ENCODE assay signal across 24 mouse cellular contexts in the genomic region with DNA sequence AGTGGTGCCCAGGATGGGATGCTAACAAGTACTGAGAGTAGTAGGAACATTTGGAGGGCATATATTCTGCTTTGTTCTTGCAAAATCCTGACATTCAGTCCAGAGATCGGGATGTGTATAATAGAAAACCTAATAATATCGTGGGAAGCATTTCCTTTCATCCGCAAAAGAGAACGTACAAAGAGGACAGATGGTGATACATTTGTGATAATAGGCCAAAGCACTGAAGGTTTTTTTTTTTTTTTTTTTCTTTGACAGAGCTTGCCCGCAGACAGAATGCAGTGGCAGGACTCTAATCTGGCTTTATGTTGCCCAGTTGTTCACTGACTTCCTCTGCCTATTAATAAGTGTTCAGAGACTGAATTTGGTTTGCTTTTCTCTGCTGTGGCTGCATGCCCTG.
A peak's percentile ranks its signal among the peaks of the same experiment; 100 is the strongest.
DNase-seq lines count a peak whose midpoint lies in the region; ATAC-seq lines count a peak whose summit lies in the region.
"Had no signal": no experiment of that assay in that cellular context is flagged by ENCODE, and none has a peak within 500 bp of the region (broad histone marks: within the 10 kb centered on the region; RNA-seq: fewer than 3 reads in every experiment).

No protein-coding gene starts in this region.

- H3K9me3 ChIP-seq in hindbrain, embryonic 15.5 days: no peaks in the 10 kb centered on the region
- H3K9me3 ChIP-seq in hindbrain, embryonic 16.5 days (ENCODE audit: control insufficient read depth, low read length): no peaks in the 10 kb centered on the region
- H3K9me3 ChIP-seq in midbrain, embryonic 14.5 days (ENCODE audit: control insufficient read depth, low read length): no peaks in the 10 kb centered on the region
- no peaks in the 10 kb centered on the region for H3K9me3 ChIP-seq in midbrain, embryonic 10.5 days (replicated peaks)
- H3K9me3 ChIP-seq: embryonic facial prominence, embryonic 13.5 days; heart, embryonic 13.5 days; kidney, embryonic 15.5 days; limb, embryonic 10.5 days; limb, embryonic 15.5 days; liver, embryonic 13.5 days; neural tube, embryonic 12.5 days had no signal

- 0 out of 2 replicates have a peak overlapping the region, but pooled peaks have one; percentile 25 for H3K27ac ChIP-seq in hindbrain, embryonic 15.5 days (replicated peaks)
- H3K27ac ChIP-seq in hindbrain, embryonic 16.5 days (ENCODE audit: low read depth, low read length): no peak overlapping the region
- H3K27ac ChIP-seq in midbrain, embryonic 14.5 days (replicated peaks; ENCODE audit: low read depth, low read length): 0 out of 2 replicates have a peak overlapping the region, but pooled peaks have one; percentile 26
- H3K27ac ChIP-seq in midbrain, embryonic 10.5 days (replicated peaks): no peak overlapping the region
- H3K27ac ChIP-seq: embryonic facial prominence, embryonic 13.5 days; heart, embryonic 13.5 days; hindbrain, embryonic 14.5 days; kidney, embryonic 15.5 days; limb, embryonic 10.5 days; limb, embryonic 15.5 days; liver, embryonic 13.5 days; macrophage; neural tube, embryonic 12.5 days had no signal

- H3K4me1 ChIP-seq in hindbrain, embryonic 15.5 days (replicated peaks): no peaks in the 10 kb centered on the region
- H3K4me1 ChIP-seq in hindbrain, embryonic 16.5 days (ENCODE audit: control insufficient read depth, insufficient read depth, low read depth, low read length): no peaks in the 10 kb centered on the region
- H3K4me1 ChIP-seq in midbrain, embryonic 14.5 days (ENCODE audit: control insufficient read depth, insufficient read depth, low read length): peaks cover 9% of the 10 kb centered on the region; the same call in 1 of the 2 replicates
- no peaks in the 10 kb centered on the region for H3K4me1 ChIP-seq in midbrain, embryonic 10.5 days
- H3K4me1 ChIP-seq: embryonic facial prominence, embryonic 13.5 days; heart, embryonic 13.5 days; kidney, embryonic 15.5 days; limb, embryonic 10.5 days; limb, embryonic 15.5 days; liver, embryonic 13.5 days; neural tube, embryonic 12.5 days had no signal

- ATAC-seq in hindbrain, embryonic 15.5 days (ENCODE audit: low FRiP score, low read depth): no peak
- ATAC-seq in hindbrain, embryonic 16.5 days: no peak
- ATAC-seq in midbrain, embryonic 14.5 days (ENCODE audit: low FRiP score, low TSS enrichment): no peak
- ATAC-seq: lung, postnatal 0 days; Patski had no signal

- no peaks in the 10 kb centered on the region for H3K36me3 ChIP-seq in hindbrain, embryonic 15.5 days
- H3K36me3 ChIP-seq in hindbrain, embryonic 16.5 days (ENCODE audit: control insufficient read depth, insufficient read depth, low read length): no peaks in the 10 kb centered on the region
- H3K36me3 ChIP-seq in midbrain, embryonic 14.5 days (ENCODE audit: control insufficient read depth, insufficient read depth, low read length): no peaks in the 10 kb centered on the region
- H3K36me3 ChIP-seq in midbrain, embryonic 10.5 days: no peaks in the 10 kb centered on the region
- H3K36me3 ChIP-seq: embryonic facial prominence, embryonic 13.5 days; heart, embryonic 13.5 days; kidney, embryonic 15.5 days; limb, embryonic 10.5 days; limb, embryonic 15.5 days; liver, embryonic 13.5 days; neural tube, embryonic 12.5 days had no signal

- H3K9ac ChIP-seq in hindbrain, embryonic 15.5 days: no peak overlapping the region
- H3K9ac ChIP-seq in hindbrain, embryonic 16.5 days (ENCODE audit: low read depth, low read length): no peak overlapping the region
- H3K9ac ChIP-seq in midbrain, embryonic 14.5 days (replicated peaks; ENCODE audit: low read length): 0 out of 2 replicates have a peak overlapping the region, but pooled peaks have one; percentile 16
- H3K9ac ChIP-seq: embryonic facial prominence, embryonic 13.5 days; heart, embryonic 13.5 days; hindbrain, embryonic 14.5 days; kidney, embryonic 15.5 days; limb, embryonic 15.5 days; liver, embryonic 13.5 days; neural tube, embryonic 12.5 days had no signal

- 49% methylated on average over 5 of the region's 5 CpGs for WGBS in hindbrain, embryonic 15.5 days
- WGBS in hindbrain, embryonic 16.5 days: 57% methylated on average over 5 of the region's 5 CpGs
- 48% methylated on average over 5 of the region's 5 CpGs for WGBS in midbrain, embryonic 14.5 days
- 86% methylated on average over 5 of the region's 5 CpGs for WGBS in midbrain, embryonic 10.5 days

- H3K4me2 ChIP-seq in hindbrain, embryonic 15.5 days: no peak overlapping the region
- H3K4me2 ChIP-seq in hindbrain, embryonic 16.5 days (ENCODE audit: low read length): no peak overlapping the region
- H3K4me2 ChIP-seq in midbrain, embryonic 14.5 days (ENCODE audit: low read length): no peak overlapping the region
- H3K4me2 ChIP-seq: embryonic facial prominence, embryonic 13.5 days; heart, embryonic 13.5 days; hindbrain, embryonic 14.5 days; kidney, embryonic 15.5 days; limb, embryonic 15.5 days; liver, embryonic 13.5 days; neural tube, embryonic 12.5 days had no signal

- H3K27me3 ChIP-seq in hindbrain, embryonic 15.5 days: no peaks in the 10 kb centered on the region
- H3K27me3 ChIP-seq in hindbrain, embryonic 16.5 days (replicated peaks; ENCODE audit: control insufficient read depth, insufficient read depth, low read length): no peaks in the 10 kb centered on the region
- H3K27me3 ChIP-seq in midbrain, embryonic 14.5 days (ENCODE audit: control insufficient read depth, insufficient read depth, low read length): no peaks in the 10 kb centered on the region
- no peaks in the 10 kb centered on the region for H3K27me3 ChIP-seq in midbrain, embryonic 10.5 days (ENCODE audit: low read depth, poor library complexity, severe bottlenecking)
- H3K27me3 ChIP-seq: embryonic facial prominence, embryonic 13.5 days; heart, embryonic 13.5 days; kidney, embryonic 15.5 days; limb, embryonic 15.5 days; liver, embryonic 13.5 days; neural tube, embryonic 12.5 days; Patski had no signal

- DNase-seq in cerebellum, adult 9-10 months: peak; percentile 17
- DNase-seq in cerebellum, adult 9-11 months: no peak
- DNase-seq in midbrain, embryonic 14.5 days: peak; percentile 11
- DNase-seq in midbrain, embryonic 10.5 days (ENCODE audit: low spot score): no peak
- no peak for DNase-seq in lung, postnatal 25 days (ENCODE audit: low spot score)
- DNase-seq: adrenal gland, postnatal 10 days; gastrocnemius, postnatal 10 days; heart, postnatal 10 days; kidney, adult 18-20 months; kidney, postnatal 25 days; liver, embryonic 13.5 days; lung, adult 18-20 months had no signal

- H3K4me3 ChIP-seq in hindbrain, embryonic 15.5 days: no peak overlapping the region
- H3K4me3 ChIP-seq in hindbrain, embryonic 16.5 days (ENCODE audit: low read length): no peak overlapping the region
- no peak overlapping the region for H3K4me3 ChIP-seq in midbrain, embryonic 14.5 days (replicated peaks; ENCODE audit: low read depth, low read length)
- no peak overlapping the region for H3K4me3 ChIP-seq in midbrain, embryonic 10.5 days
- H3K4me3 ChIP-seq: embryonic facial prominence, embryonic 13.5 days; heart, embryonic 13.5 days; kidney, embryonic 15.5 days; limb, embryonic 10.5 days; limb, embryonic 15.5 days; liver, embryonic 13.5 days; neural tube, embryonic 12.5 days had no signal

Comparison
In these comparisons a context has a peak if more than half of its experiments do, and no peak if none do; other contexts are left out.
1. DNase-seq: peak in cerebellum, adult 9-10 months (single experiment) and midbrain, embryonic 14.5 days (single experiment); none in cerebellum, adult 9-11 months (single experiment), midbrain, embryonic 10.5 days (single experiment) and lung, postnatal 25 days (single experiment).
2. H3K27ac ChIP-seq: peak in hindbrain, embryonic 15.5 days (single experiment) and midbrain, embryonic 14.5 days (single experiment); none in hindbrain, embryonic 16.5 days (single experiment) and midbrain, embryonic 10.5 days (single experiment).